Mouse (Mus musculus) kidney, adult 2 months (tissue): ENCODE measurements at regions not wholly inside any gene's neighbourhood (a gene's known extent, or its start where the extent isn't known, plus 50 kb on each side); places are given as distances from the start of the nearest gene placed in this dataset.

ENCODE experiments used
- DNase-seq: peaks from one replicate; pipeline ENCODE4 v3.0.0; 2021
- H3K27ac ChIP-seq: fragments of 200-500 bp; 2 replicates; pipeline ENCODE4 v1.5.1; 2012; ENCODE audit warnings: low read depth, low read length, control low read depth, inconsistent platforms; ENCODE audit not compliant: insufficient read depth
- H3K27me3 ChIP-seq: fragments of 200-500 bp; replicated peaks from 2 replicates; pipeline ENCODE4 v1.6.1; 2012; ENCODE audit warnings: mild to moderate bottlenecking, moderate library complexity, low read length, inconsistent platforms; ENCODE audit not compliant: control insufficient read depth, insufficient read depth
- H3K36me3 ChIP-seq: fragments of 200-500 bp; 2 replicates; pipeline ENCODE4 v1.6.1; 2012; ENCODE audit warnings: mild to moderate bottlenecking, moderate library complexity, low read length, inconsistent platforms; ENCODE audit not compliant: control insufficient read depth, insufficient read depth
- H3K4me1 ChIP-seq: fragments of 200-500 bp; 2 replicates; pipeline ENCODE4 v1.6.1; 2011; ENCODE audit warnings: low read length; ENCODE audit not compliant: control insufficient read depth, insufficient read depth
- H3K4me3 ChIP-seq: fragments of 200-500 bp; 2 replicates; pipeline ENCODE4 v1.5.1; 2011; ENCODE audit warnings: mild to moderate bottlenecking, low read depth, low read length, control low read depth; ENCODE audit not compliant: insufficient read depth
- CTCF ChIP-seq: fragments of 200-500 bp; conservative IDR thresholded peaks from 2 replicates; pipeline ENCODE4 v1.5.1; 2011; ENCODE audit warnings: low read depth, mild to moderate bottlenecking, control low read depth, low read length, moderate library complexity, mixed read lengths; ENCODE audit not compliant: insufficient read depth, insufficient read length
- POLR2A ChIP-seq: fragments of 200-500 bp; IDR thresholded peaks from one replicate; pipeline ENCODE4 v1.6.1; 2011; ENCODE audit warnings: low read depth, low read length, control low read depth
- WGBS: fragments of 180-500 bp; shearing (Covaris S2); methylation state at CpG from one replicate; pipeline ENCODE4 v1.1.7; 2018; 5-methylcytosine and 5-hydroxymethylcytosine counted together

- Histone ChIP-seq H3K27me3 (no peaks in the 10 kb centered on the region), H3K4me1 (no peaks in the 10 kb centered on the region), H3K27ac (no peak overlapping the region), H3K36me3 (no peaks in the 10 kb centered on the region), H3K4me3 (no peak overlapping the region)
- TF ChIP-seq POLR2A = no peak
- no peak for TF ChIP-seq CTCF
- 90% methylated on average over 1 of the region's 1 CpGs for WGBS
- no peak for DNase-seq
Measured at GRCm38 (mm10) chr3:38207867-38208266, 276.8 kb downstream of the Ankrd50 start.

GRCm38 (mm10) chr3:38201861-38202656, 282.6 kb downstream of the Ankrd50 start:
- Histone ChIP-seq H3K27me3 (no peaks in the 10 kb centered on the region), H3K36me3 (no peaks in the 10 kb centered on the region), H3K27ac (no peak overlapping the region), H3K4me1 (no peaks in the 10 kb centered on the region), H3K4me3 (no peak overlapping the region)
- WGBS = 38% methylated on average over 10 of the region's 10 CpGs
- TF ChIP-seq CTCF (peak; percentile 94), POLR2A (no peak)
- DNase-seq = peak; percentile 90

- no peak for DNase-seq
- Histone ChIP-seq H3K27ac (no peak overlapping the region), H3K4me1 (no peaks in the 10 kb centered on the region), H3K36me3 (no peaks in the 10 kb centered on the region), H3K4me3 (no peak overlapping the region), H3K27me3 (no peaks in the 10 kb centered on the region)
- TF ChIP-seq POLR2A (no peak), CTCF (no peak)
- 67% methylated on average over 4 of the region's 4 CpGs for WGBS
Measured at GRCm38 (mm10) chr3:38194001-38194400, 290.6 kb downstream of the Ankrd50 start.

GRCm38 (mm10) chr3:38187406-38187896, 297.2 kb downstream of the Ankrd50 start:
- DNase-seq = no peak
- 71% methylated on average over 3 of the region's 3 CpGs for WGBS

GRCm38 (mm10) chr3:38186503-38186902, 298.1 kb downstream of the Ankrd50 start:
- Histone ChIP-seq H3K27ac (no peak overlapping the region), H3K4me3 (no peak overlapping the region), H3K36me3 (no peaks in the 10 kb centered on the region), H3K27me3 (no peaks in the 10 kb centered on the region), H3K4me1 (no peaks in the 10 kb centered on the region)
- TF ChIP-seq CTCF (no peak), POLR2A (no peak)
- 92% methylated on average over 1 of the region's 1 CpGs for WGBS
- no peak for DNase-seq

More at GRCm38 (mm10) chr3:38187406-38187896, 297.2 kb downstream of the Ankrd50 start:
- Histone ChIP-seq H3K4me3 (no peak overlapping the region), H3K36me3 (no peaks in the 10 kb centered on the region), H3K27ac (no peak overlapping the region), H3K27me3 (no peaks in the 10 kb centered on the region), H3K4me1 (no peaks in the 10 kb centered on the region)
- TF ChIP-seq CTCF (no peak), POLR2A (no peak)

GRCm38 (mm10) chr3:38178295-38178694, 306.3 kb downstream of the Ankrd50 start:
- TF ChIP-seq POLR2A = no peak
- peak; percentile 21; the same call in 1 of the 2 replicates for TF ChIP-seq CTCF
- peak; percentile 13 for DNase-seq

GRCm38 (mm10) chr3:38175946-38176345, 308.7 kb downstream of the Ankrd50 start:
- TF ChIP-seq POLR2A (no peak), CTCF (no peak)
- H3K4me3 ChIP-seq = peak overlapping the region; percentile 21; the same call in 1 of the 2 replicates
- no peak for DNase-seq
- no peak overlapping the region for H3K27ac ChIP-seq
- no peaks in the 10 kb centered on the region for H3K36me3 ChIP-seq
- 80% methylated on average over 12 of the region's 12 CpGs for WGBS
- no peaks in the 10 kb centered on the region for H3K4me1 ChIP-seq
- H3K27me3 ChIP-seq = no peaks in the 10 kb centered on the region

More at GRCm38 (mm10) chr3:38178295-38178694, 306.3 kb downstream of the Ankrd50 start:
- no peak overlapping the region for H3K27ac ChIP-seq
- no peak overlapping the region for H3K4me3 ChIP-seq
- no peaks in the 10 kb centered on the region for H3K4me1 ChIP-seq
- H3K36me3 ChIP-seq = no peaks in the 10 kb centered on the region
- no peaks in the 10 kb centered on the region for H3K27me3 ChIP-seq
